Mouse (Mus musculus): ENCODE measurements around the gene Agbl5.
"Not testable (repeated sequence)": the region's sequence is repeated elsewhere in the genome, so short reads cannot be mapped to it uniquely, and the experiment has no call there.

The Agbl5 gene

GRCm38 (mm10) chr5:30888337-30889087 is at the start of gene Agbl5:
Gene Agbl5, plus strand, starts transcription at chr5:30888694.
- DNase-seq (ENCODE audit: low read depth) = peak; percentile 83

- no peak for DNase-seq (ENCODE audit: low read depth)
Measured at GRCm38 (mm10) chr5:30839731-30840130, 48.8 kb upstream of the Agbl5 start.

GRCm38 (mm10) chr5:30841896-30842295 is 46.6 kb upstream of the Agbl5 start:
- no peak for DNase-seq (ENCODE audit: low read depth)

- DNase-seq (ENCODE audit: low read depth) = no peak
Measured at GRCm38 (mm10) chr5:30849891-30850555, 38.5 kb upstream of the Agbl5 start.

GRCm38 (mm10) chr5:30850556-30850925 is 38.0 kb upstream of the Agbl5 start:
- no peak for DNase-seq (ENCODE audit: low read depth)

DNA sequence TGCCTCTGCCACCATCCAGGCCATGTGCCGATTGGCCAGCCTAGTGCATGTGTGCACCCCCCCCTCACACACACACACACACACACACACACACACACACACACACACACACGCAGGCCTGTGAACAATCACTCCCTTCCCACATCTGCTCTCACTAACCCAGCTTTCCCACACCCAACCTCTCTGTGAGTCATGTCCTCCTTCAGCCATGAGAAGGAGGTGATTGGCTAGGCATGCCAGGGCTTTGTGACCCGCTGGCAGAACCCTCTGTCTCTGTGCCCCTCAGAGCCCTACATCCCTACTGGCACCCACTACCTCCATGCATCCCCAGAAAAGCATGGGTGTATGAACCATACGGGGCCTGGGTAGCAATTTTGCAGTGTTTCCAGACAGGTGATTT is 35.0 kb upstream of the Agbl5 start:
- DNase-seq (ENCODE audit: low read depth) = no peak

GRCm38 (mm10) chr5:30855674-30856073 is 32.8 kb upstream of the Agbl5 start:
- no peak for DNase-seq (ENCODE audit: low read depth)

GRCm38 (mm10) chr5:30856124-30856523 is 32.4 kb upstream of the Agbl5 start:
- no peak for DNase-seq (ENCODE audit: low read depth)

DNA sequence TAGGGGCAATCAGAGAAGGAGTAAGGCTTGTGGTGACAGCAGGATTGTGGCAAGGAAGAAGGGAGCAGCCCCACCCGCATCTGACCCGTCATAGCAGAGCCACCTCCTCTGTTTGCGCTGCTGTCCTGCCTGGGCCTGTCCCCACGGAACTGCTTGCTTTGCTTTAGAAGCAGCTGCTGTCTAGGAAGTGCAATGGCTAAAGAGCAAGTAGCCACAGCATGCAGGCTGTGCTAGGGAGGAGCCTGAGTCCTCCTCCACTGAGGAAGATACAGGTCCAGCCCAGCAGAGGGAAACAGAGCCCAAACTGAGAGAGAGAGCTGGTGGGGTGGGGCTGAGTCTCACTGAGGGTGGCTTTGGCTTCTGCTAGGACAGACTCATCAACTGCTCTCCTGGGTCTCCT is 24.6 kb upstream of the Agbl5 start:
- DNase-seq (ENCODE audit: low read depth) = no peak

DNA sequence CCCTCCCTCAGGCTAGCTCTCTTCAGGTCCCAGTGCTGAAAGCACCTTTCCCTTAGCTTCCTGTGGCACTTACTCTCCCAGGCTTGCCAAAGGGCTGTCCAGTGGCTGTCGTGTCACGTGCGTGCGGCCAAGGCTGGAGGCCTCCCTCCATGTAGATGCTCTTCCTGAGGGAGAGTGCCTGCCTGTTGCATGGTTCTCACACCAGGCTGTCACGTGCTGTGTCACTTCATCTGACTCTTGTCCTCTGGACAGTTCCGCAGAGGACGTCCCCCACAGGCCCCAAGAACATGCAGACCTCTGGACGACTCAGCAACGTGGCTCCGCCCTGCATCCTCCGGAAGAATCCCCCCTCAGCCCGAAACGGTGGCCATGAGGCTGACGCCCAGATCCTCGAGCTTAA is 24.2 kb upstream of the Agbl5 start:
- DNase-seq (ENCODE audit: low read depth) = no peak

DNA sequence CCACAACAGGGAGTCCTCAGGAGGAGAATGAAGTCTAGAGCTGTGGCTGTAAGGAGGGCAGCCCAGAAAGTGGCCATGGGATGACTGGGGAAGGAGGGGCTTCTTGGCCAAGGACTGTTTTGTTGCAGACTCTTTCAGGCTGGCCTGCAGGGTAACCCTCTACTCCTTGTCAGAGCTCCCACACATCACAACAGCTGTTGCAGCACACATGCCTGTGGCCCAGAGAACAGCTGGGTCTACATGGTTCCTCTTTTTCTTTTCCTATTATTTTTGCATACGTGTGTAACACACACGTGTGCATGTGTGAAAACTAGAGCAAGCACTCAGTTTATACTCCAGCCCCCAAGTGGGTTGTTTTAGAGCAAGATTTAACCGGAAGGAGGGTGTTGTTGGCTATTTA is 21.6 kb upstream of the Agbl5 start:
- no peak for DNase-seq (ENCODE audit: low read depth)

DNA sequence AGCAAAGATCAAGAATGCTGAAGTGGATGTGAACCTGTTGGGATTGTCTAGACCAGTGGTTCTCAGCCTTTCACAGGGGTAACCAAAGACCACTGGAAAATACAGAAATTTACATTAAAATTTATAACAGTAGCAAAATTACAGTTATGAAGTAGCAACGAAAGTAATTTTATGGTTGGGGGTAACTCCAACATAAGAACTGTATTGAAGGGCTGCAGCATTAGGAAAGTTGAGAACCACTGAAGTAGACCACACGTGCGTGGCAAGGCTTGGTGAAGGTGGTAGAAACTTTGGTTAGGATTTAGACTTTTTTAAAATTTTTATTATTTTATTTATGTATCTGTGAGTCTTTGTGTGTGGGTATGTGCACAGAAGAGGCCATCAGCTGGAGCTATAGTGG is 20.8 kb upstream of the Agbl5 start, which contains the start of gene Tmem214:
Tmem214 (plus strand) TSS at position 301 of the 400 bp plus-strand sequence.
- no peak for DNase-seq (ENCODE audit: low read depth)

DNA sequence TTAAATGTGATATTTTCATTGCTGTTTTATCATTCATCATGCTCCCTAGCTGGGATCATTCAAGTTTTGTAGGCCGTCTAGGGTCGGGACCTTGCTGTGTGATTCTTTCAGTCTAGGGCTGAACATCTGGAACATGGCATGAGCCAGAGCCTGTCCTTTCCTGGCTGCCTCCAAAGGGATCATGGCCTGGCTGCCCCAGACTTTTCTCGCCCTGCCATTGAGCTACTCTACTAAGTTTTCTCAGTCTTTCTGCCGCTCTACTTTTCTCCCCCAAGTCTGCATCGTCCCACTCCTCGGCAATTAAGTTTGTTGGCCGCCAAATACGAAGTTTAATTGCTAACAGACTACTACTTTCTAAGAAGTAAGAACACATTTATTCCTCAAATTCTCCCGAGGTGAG is 19.5 kb upstream of the Agbl5 start:
- no peak for DNase-seq (ENCODE audit: low read depth)

- peak; percentile 79 for DNase-seq (ENCODE audit: low read depth)
Measured at GRCm38 (mm10) chr5:30869405-30870130, 18.9 kb upstream of the Agbl5 start.

DNA sequence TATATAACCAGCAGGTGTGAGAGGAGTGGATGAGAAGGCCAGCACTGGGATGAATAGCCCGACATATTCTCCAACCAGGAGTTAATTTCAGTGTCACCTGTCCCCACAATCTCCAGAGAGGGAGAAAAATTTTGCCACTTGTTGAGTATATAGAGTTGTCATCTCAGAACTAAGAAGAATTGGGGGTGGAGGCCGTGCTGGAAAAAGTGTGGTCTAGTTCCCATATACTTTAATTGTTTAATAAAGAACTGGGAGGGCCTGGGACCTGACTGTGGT is 18.4 kb upstream of the Agbl5 start:
- DNase-seq (ENCODE audit: low read depth) = no peak

- no peak for DNase-seq (ENCODE audit: low read depth)
Measured at GRCm38 (mm10) chr5:30872574-30872973, 15.9 kb upstream of the Agbl5 start.

GRCm38 (mm10) chr5:30874365-30874764 is 14.1 kb upstream of the Agbl5 start:
- no peak for DNase-seq (ENCODE audit: low read depth)

- no peak for DNase-seq (ENCODE audit: low read depth)
Measured at GRCm38 (mm10) chr5:30878616-30879015, 9.9 kb upstream of the Agbl5 start.

DNA sequence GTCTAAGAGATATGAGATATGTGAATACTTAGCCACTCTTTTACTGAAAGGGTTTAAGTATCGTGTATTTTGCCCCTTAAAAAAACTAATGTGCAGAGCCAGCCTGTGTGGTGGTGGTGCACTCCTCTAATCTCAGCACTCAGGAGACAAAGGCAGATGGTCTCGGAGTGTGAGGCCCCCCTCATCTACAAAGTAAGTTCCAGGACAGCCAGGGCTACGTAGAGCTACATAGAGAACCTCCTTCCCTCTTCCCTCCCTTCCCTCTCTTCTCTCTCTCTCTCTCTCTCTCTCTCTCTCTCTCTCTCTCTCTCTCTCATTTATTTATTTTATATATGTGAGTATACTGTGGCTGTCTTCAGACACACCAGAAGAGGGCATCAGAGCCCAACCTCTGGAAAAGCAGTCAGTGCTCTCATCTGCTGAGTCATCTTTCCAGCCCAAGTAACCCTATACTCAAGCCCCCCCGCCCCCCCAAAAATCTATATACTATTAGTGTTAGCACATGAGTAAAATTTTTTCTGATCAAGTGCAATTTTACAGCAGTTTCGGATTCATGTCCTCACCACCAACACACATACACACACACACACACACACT is 9.0 kb upstream of the Agbl5 start:
- DNase-seq (ENCODE audit: low read depth) = no peak

DNA sequence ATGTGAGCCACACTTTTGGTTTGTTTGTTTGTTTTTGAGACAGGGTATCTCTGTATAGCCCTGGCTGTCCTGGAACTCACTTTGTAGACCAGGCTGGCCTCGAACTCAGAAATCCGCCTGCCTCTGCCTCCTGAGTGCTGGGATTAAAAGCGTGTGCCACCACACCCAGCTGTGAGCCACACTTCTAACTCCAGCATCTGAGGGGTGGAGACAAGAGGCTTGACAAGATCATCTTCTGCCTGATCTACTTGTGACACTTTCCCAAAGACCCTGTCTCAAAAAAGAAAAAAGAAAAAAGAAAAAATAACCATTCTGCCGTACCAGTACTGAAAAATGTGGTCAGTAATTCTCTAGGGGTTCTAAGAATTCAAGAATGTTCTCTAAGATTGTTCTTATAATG is 6.7 kb upstream of the Agbl5 start:
- not testable (repeated sequence) for DNase-seq (ENCODE audit: low read depth)

GRCm38 (mm10) chr5:30886209-30886608 is 2.3 kb upstream of the Agbl5 start:
- no peak for DNase-seq (ENCODE audit: low read depth)

DNA sequence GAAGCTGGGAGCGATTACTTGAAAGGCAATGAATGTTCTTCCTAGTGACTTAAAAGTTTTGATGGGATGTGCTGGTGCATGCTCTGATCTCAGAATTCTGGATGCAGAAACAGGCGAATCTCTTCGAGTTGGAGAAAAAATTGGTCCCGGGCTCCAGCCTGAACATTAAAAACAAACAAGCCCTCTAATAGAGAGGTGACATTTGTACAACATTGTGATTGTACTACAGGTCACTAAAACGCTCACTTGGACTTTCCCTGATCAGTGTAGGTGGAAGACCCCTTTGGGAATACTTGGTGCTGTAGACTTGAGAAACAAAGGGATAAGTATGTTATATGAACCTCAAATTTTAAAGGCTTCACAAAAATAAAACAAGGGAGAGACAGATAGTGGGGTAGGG is 1.8 kb upstream of the Agbl5 start:
- DNase-seq (ENCODE audit: low read depth) = no peak

- DNase-seq (ENCODE audit: low read depth) = peak; percentile 81
Measured at GRCm38 (mm10) chr5:30887331-30887761, 1.1 kb upstream of the Agbl5 start.
